Mouse (Mus musculus) thymus, adult 2 months (tissue): ENCODE data around the gene Fam53b.

Source experiments
- CTCF ChIP-seq: fragments of 200-500 bp; IDR thresholded peaks from 2 replicates; pipeline ENCODE4 v1.5.1; 2012; ENCODE audit warnings: mild to moderate bottlenecking, control low read depth, low read length, moderate library complexity, borderline replicate concordance; ENCODE audit not compliant: control insufficient read depth, poor library complexity, insufficient read depth; ENCODE audit errors: extremely low read depth
- POLR2A ChIP-seq: fragments of 200-500 bp; IDR thresholded peaks from 2 replicates; pipeline ENCODE4 v1.6.1; 2012; ENCODE audit warnings: mild to moderate bottlenecking, low read length, control low read depth, moderate library complexity; ENCODE audit not compliant: control insufficient read depth, poor library complexity, insufficient read depth; ENCODE audit errors: extremely low read depth

- no peak for TF ChIP-seq CTCF
- no peak for TF ChIP-seq POLR2A
Measured at GRCm38 (mm10) chr7:132806286-132806685, 7.4 kb downstream of the Fam53b start.
